Mouse (Mus musculus) embryonic facial prominence, embryonic 13.5 days (tissue): ENCODE results near the gene Hibadh. TPM values are rescaled to one million over a fixed set of nuclear protein-coding genes. Genes with fewer than 3 reads are reported as not detected.

Experiments
- ATAC-seq: fragments of 200-750 bp; cut with Nextera tagmentation; 2 replicates; pipeline ENCODE4 v1.8.0; 2017; ENCODE audit warnings: low read depth; ENCODE audit not compliant: insufficient number of reproducible peaks, insufficient read depth, low FRiP score, low TSS enrichment
- H3K27ac ChIP-seq: fragments of 300-500 bp; sonication (generic); 2 replicates; pipeline ENCODE4 v1.5.1; 2015; ENCODE audit warnings: moderate library complexity, mild to moderate bottlenecking, inconsistent platforms
- H3K27me3 ChIP-seq: fragments of 300-500 bp; sonication (generic); 2 replicates; pipeline ENCODE4 v1.6.1; 2015; ENCODE audit warnings: mild to moderate bottlenecking, inconsistent platforms
- H3K36me3 ChIP-seq: fragments of 300-500 bp; sonication (generic); 2 replicates; pipeline ENCODE4 v1.6.1; 2015; ENCODE audit warnings: mild to moderate bottlenecking, inconsistent platforms
- H3K4me1 ChIP-seq: fragments of 300-500 bp; sonication (generic); 2 replicates; pipeline ENCODE4 v1.6.1; 2015; ENCODE audit warnings: inconsistent platforms
- H3K4me2 ChIP-seq: fragments of 300-500 bp; sonication (generic); 2 replicates; pipeline ENCODE4 v1.6.1; 2015; ENCODE audit warnings: moderate library complexity, mild to moderate bottlenecking, inconsistent platforms
- H3K4me3 ChIP-seq: fragments of 300-500 bp; sonication (generic); 2 replicates; pipeline ENCODE4 v1.5.1; 2015; ENCODE audit warnings: mild to moderate bottlenecking, inconsistent platforms
- H3K9ac ChIP-seq: fragments of 300-500 bp; sonication (generic); 2 replicates; pipeline ENCODE4 v1.6.1; 2015; ENCODE audit warnings: mild to moderate bottlenecking, inconsistent platforms
- H3K9me3 ChIP-seq: fragments of 300-500 bp; sonication (generic); 2 replicates; pipeline ENCODE4 v1.6.1; 2016; ENCODE audit warnings: inconsistent platforms
- WGBS: fragments of 180-500 bp; shearing (Covaris S2); methylation state at CpG from one replicate; pipeline ENCODE4 v1.1.7; 2015; ENCODE audit warnings: mixed read lengths; 5-methylcytosine and 5-hydroxymethylcytosine counted together
- polyA plus RNA-seq: library from polyadenylated mRNA; unstranded; fragments of >200 nt; fragmentation: Nextera tagmentation; extraction: Ambion mirVana; gene quantifications from 2 replicates; pipeline ENCODE4 v1.2.1, GENCODE M21; 2015

Gene Hibadh
- polyA plus RNA-seq, 1 experiment from 2014 or later, result 80.4 TPM

DNA sequence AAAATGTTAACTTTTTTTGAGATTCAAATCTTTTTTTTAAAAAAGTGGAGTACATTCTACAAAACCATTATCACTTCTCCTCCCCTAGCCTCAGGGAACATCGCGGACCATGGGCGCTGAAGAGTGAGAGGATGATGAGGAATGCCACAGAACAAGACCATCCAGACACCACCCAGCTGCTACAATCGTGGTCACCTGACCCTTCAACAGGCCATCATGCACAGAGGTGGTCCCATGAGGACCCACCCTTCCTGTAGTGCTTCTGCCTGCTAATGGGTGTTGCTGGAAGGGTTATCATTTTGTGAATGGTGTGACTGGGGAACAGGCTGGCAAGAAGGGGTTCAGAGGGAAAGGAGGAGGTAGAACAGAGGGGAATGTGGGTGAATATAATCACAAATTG lies 2.9 kb downstream of the Hibadh start:
- Histone ChIP-seq H3K36me3 (no peaks in the 10 kb centered on the region), H3K27ac (no peak overlapping the region), H3K4me2 (no peak overlapping the region), H3K4me1 (peaks cover 13% of the 10 kb centered on the region), H3K27me3 (no peaks in the 10 kb centered on the region), H3K4me3 (no peak overlapping the region), H3K9ac (no peak overlapping the region), H3K9me3 (no peaks in the 10 kb centered on the region)
- ATAC-seq, result no peak
- 78% methylated on average over 4 of the region's 4 CpGs for WGBS

DNA sequence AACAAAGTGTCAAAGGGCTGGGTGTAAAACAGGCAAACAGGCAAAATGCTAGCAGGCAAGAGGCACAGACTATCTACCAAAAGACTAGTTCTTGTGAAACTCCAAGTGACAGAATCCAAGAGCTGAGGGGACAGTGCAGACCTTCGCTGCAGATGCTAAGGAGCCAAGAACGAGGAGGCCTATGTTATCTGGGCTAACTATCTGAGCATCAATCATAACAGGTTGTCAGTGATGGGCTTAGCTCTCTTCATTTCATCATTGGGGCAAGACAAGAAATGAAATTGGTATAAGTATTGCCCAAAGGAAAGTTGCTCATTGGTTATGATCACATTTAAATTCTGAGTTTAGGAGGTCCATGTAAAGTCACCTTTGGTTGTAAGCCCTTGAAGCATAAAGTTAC lies 4.8 kb downstream of the Hibadh start:
- no peak overlapping the region for H3K4me2 ChIP-seq
- no peaks in the 10 kb centered on the region for H3K36me3 ChIP-seq
- ATAC-seq, result no peak
- no peaks in the 10 kb centered on the region for H3K27me3 ChIP-seq
- no peaks in the 10 kb centered on the region for H3K9me3 ChIP-seq
- no peak overlapping the region for H3K9ac ChIP-seq
- H3K4me3 ChIP-seq, result no peak overlapping the region
- H3K27ac ChIP-seq, result no peak overlapping the region
- peaks cover 13% of the 10 kb centered on the region for H3K4me1 ChIP-seq
- 77% methylated on average over 2 of the region's 2 CpGs for WGBS

DNA sequence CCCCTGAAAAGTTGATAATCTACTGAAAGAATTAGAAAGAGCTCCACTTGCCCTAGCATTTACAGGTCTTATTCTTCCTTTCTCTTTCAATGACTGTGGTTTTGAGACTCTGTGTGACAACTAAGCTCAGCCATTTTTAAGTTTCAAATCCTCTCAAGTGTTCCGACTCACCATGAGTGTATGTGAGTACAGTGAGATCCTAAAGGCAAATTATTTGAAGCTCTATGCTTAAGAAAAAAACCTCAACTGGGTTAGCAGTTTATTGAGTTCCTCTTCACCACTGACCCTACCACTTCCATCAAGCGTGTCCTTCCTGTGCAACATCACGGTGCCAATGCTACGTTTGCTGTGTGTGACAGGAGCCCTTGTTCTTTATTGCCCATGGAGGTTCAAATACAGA lies 9.6 kb downstream of the Hibadh start:
- H3K4me1 ChIP-seq, result no peaks in the 10 kb centered on the region
- no peak overlapping the region for H3K4me2 ChIP-seq
- no peaks in the 10 kb centered on the region for H3K9me3 ChIP-seq
- H3K27me3 ChIP-seq, result no peaks in the 10 kb centered on the region
- 89% methylated on average over 4 of the region's 4 CpGs for WGBS
- no peak overlapping the region for H3K27ac ChIP-seq
- H3K4me3 ChIP-seq, result no peak overlapping the region
- no peak for ATAC-seq
- H3K9ac ChIP-seq, result no peak overlapping the region
- H3K36me3 ChIP-seq, result peaks cover 5% of the 10 kb centered on the region

DNA sequence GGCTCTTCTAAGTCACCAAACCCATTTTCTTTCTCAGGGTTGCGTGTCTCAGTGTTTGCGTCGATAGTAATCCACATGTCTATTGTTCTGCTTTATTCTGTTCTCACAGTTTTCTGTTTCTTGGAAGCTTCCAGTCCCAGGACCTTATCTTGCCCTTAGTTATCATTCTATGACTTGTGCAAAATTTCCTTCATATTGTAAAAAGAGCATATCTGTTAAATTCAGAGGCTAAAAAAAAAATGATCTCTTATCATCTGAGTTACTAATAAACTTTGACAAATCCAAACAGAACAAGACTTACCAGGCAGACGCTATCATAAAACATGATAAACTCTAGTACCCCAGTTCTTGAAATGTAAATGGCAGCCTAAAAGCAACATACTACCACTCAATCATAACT lies 11.0 kb downstream of the Hibadh start:
- H3K36me3 ChIP-seq, result peaks cover 8% of the 10 kb centered on the region
- ATAC-seq, result no peak
- no peak overlapping the region for H3K4me3 ChIP-seq
- H3K9me3 ChIP-seq, result no peaks in the 10 kb centered on the region
- H3K27me3 ChIP-seq, result no peaks in the 10 kb centered on the region
- no peaks in the 10 kb centered on the region for H3K4me1 ChIP-seq
- 96% methylated on average over 4 of the region's 4 CpGs for WGBS
- H3K9ac ChIP-seq, result no peak overlapping the region
- no peak overlapping the region for H3K27ac ChIP-seq
- no peak overlapping the region for H3K4me2 ChIP-seq

DNA sequence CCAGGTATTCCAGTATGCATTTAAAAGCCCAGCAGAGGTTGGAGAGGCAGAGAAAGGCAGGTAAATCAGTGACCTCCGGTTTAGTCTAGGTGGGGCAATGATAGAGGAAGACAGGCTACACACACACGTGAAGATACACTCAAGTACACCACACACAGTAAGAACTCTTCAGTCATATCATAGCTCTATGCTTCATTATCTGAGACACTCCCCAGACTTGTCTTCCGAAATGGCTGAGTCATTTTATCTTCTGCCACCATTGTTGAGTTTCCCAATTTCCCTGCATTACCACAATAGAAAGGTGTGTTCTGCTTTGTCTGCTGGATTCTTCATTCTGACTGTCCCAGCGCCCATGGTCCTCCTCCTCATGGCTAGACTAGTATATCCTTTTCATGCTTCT lies 13.5 kb downstream of the Hibadh start:
- Histone ChIP-seq H3K27me3 (no peaks in the 10 kb centered on the region), H3K9ac (no peak overlapping the region), H3K9me3 (no peaks in the 10 kb centered on the region), H3K36me3 (peaks cover 12% of the 10 kb centered on the region), H3K27ac (no peak overlapping the region), H3K4me1 (no peaks in the 10 kb centered on the region), H3K4me2 (no peak overlapping the region), H3K4me3 (no peak overlapping the region)
- 86% methylated on average over 4 of the region's 4 CpGs for WGBS
- no peak for ATAC-seq

DNA sequence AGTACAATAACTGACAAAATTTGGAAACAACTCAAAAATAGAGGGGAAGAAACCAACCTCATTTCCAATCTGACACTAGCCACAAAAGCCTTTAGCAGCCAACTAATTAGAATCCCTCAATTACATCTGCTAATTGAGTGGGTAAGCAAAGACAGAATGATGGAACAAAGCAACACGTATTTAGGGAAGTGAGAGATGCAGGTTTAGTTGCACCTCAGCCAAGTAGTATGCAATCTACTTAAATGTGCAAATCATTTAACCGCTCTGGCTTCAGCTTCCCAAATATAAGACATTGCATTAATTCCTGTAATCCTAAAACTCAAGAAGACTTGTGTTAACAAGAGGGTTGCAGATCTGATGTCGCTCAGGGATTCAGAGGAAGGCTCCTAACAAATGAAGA lies 16.4 kb downstream of the Hibadh start:
- Histone ChIP-seq H3K4me3 (no peak overlapping the region), H3K27ac (no peak overlapping the region), H3K4me2 (no peak overlapping the region), H3K9me3 (no peaks in the 10 kb centered on the region), H3K36me3 (peaks cover 15% of the 10 kb centered on the region), H3K4me1 (no peaks in the 10 kb centered on the region), H3K27me3 (no peaks in the 10 kb centered on the region), H3K9ac (no peak overlapping the region)
- WGBS, result 94% methylated on average over 3 of the region's 3 CpGs
- no peak for ATAC-seq

DNA sequence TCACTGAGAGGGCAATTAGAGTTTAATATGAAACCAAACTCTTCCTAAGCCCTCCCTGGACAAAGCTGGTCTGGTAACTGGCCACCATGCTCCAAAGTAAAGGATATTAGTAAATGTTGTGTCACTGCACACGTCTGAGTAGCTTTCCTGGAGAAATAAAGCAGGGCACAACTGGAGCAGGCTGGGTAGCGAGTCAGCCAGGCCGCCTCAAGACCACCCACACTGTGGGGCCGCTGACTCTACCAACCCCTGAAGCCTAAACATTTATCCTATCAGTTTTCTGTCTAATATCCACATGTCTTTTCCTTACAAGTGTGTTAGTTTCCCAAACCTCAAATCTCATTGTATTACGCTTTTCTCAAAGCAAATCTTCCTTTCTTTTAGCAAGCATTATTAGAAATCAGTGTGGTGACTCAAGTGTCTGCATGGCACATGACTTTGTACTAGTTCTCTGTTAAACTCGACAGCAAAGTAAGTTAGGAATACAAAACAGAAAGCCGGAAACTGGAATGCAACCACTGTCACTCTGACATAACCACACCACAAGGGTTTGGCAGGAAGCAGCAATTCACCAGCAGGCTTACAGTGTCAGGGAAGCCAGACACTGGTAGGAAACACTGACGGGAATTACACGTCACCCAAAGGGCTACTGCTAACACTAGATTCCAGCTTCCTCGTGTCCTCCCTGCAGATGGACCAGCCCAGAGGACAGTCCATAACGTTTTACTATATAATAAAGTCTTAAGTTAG lies 18.3 kb downstream of the Hibadh start:
- no peak overlapping the region for H3K4me2 ChIP-seq
- no peak overlapping the region; the same call in 1 of the 2 replicates for H3K27ac ChIP-seq
- no peak overlapping the region for H3K4me3 ChIP-seq
- ATAC-seq, result no peak
- peaks cover 20% of the 10 kb centered on the region for H3K36me3 ChIP-seq
- H3K9me3 ChIP-seq, result no peaks in the 10 kb centered on the region
- WGBS, result 60% methylated on average over 11 of the region's 11 CpGs
- no peaks in the 10 kb centered on the region for H3K4me1 ChIP-seq
- H3K9ac ChIP-seq, result no peak overlapping the region
- H3K27me3 ChIP-seq, result no peaks in the 10 kb centered on the region

DNA sequence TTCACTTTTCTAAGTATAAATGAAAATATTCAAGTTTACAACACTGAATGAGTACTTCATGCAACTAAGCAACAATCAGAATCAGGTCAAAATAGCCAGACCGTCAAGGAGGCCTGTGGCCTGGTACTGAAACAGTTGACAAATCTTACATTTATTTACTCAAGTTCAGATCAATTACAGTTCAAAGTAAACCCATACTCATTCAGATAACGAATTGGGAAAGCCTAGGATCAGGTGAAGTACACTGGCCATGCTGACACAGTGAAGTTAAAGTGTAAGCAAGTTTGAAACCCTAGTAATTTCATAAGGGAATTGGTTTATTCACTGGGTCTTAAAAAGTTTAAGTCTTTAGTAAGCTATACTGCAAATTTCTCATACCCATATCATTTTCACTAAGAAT lies 20.1 kb downstream of the Hibadh start:
- 81% methylated on average over 2 of the region's 2 CpGs for WGBS

DNA sequence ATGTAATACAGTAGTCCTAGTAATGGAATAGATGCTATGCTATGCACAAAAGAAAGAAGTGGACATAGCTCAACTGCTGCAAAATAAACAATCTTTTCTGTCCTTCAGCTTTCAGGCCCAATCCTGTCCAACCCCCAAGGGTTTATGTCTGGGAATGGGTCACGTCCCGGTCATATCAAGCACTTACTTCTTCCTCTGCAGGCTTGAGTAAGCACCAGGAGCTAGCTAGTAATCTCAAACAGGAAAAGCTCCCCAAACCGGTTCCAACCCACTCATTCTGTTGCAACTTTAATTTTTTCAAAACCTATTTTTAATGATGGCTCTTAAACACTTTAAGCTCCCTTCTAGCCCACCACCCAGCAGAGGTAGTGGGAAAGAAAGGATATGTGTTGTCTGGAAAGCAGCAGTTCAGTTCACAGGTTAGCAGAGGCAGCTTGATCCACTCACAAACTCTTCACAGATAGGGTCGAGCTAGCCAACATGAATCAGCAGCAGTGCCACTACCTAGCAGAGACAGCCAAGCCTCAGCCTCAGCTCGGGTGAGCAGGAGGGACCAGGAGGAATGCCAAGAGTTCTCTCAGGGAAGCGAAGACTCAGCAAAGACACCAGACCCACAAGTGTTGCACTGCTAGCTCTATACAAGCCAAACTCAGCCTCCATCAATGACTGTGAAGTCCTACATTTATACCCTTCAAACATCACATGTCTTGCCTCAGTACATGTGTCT lies 30.4 kb downstream of the Hibadh start:
- ATAC-seq, result no peak
- Histone ChIP-seq H3K4me3 (no peak overlapping the region), H3K4me2 (no peak overlapping the region), H3K27ac (peak overlapping the region; percentile 57; the same call in 1 of the 2 replicates), H3K36me3 (peaks cover 3% of the 10 kb centered on the region; the same call in 1 of the 2 replicates), H3K9me3 (no peaks in the 10 kb centered on the region), H3K4me1 (no peaks in the 10 kb centered on the region), H3K9ac (no peak overlapping the region), H3K27me3 (no peaks in the 10 kb centered on the region)
- WGBS, result 76% methylated on average over 6 of the region's 6 CpGs

More for the DNA sequence above, 20.1 kb downstream of the Hibadh start:
- no peak overlapping the region for H3K4me3 ChIP-seq
- H3K9me3 ChIP-seq, result no peaks in the 10 kb centered on the region
- H3K4me2 ChIP-seq, result no peak overlapping the region
- ATAC-seq, result no peak
- H3K27me3 ChIP-seq, result no peaks in the 10 kb centered on the region
- H3K9ac ChIP-seq, result no peak overlapping the region
- H3K36me3 ChIP-seq, result peaks cover 15% of the 10 kb centered on the region
- H3K4me1 ChIP-seq, result no peaks in the 10 kb centered on the region
- no peak overlapping the region for H3K27ac ChIP-seq

DNA sequence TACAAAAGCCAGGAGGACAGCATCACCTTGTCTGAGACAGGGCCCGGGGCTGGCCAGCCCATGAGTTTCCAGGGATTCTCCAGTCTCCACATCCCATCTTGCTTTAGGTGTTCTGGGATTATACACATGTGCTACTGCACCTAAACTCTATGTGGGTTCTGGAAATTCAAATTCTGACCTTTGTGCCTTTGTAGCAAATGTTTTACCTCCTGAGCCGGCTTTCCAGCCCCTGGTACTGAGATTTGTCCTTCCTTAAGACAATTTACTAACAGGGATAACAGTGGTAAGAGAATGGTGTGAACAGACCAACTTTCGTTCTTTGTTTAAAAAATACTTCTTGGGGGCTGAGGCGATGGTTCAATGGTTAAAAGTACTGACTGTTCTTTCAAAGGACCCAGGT lies 32.1 kb downstream of the Hibadh start:
- no peaks in the 10 kb centered on the region for H3K4me1 ChIP-seq
- H3K9ac ChIP-seq, result no peak overlapping the region
- H3K4me3 ChIP-seq, result no peak overlapping the region
- H3K9me3 ChIP-seq, result no peaks in the 10 kb centered on the region
- no peak overlapping the region for H3K4me2 ChIP-seq
- peaks cover 3% of the 10 kb centered on the region; the same call in 1 of the 2 replicates for H3K36me3 ChIP-seq
- ATAC-seq, result no peak
- H3K27me3 ChIP-seq, result no peaks in the 10 kb centered on the region
- no peak overlapping the region for H3K27ac ChIP-seq
- 94% methylated on average over 4 of the region's 4 CpGs for WGBS

DNA sequence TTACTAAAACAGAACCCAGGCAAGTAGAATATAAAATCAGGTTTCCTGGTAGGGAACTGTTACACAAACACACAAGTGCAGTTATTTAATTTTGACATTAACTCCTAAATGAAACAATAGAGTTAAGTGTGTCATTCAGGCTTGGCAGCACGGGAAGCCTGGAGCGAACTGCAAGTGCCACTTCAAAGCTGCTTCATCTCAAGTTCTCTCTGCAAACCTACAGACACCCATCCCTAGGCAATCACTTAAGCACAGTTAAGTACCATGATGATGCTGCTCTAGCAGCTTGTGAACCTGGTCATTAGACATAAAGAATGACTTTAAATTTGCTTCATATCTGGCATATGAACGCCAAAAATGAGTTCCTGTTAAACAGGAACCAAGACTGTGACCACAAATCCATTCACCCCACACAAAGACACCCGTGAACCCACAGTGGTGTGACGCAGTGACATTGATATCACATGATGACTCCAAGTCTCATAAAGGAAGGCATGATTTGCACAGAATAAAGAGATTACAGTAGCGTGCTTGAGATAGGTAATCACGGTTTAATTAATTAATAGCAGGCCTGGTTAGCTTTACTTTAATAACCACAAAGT lies 33.3 kb downstream of the Hibadh start:
- Histone ChIP-seq H3K27me3 (no peaks in the 10 kb centered on the region), H3K4me3 (no peak overlapping the region), H3K4me1 (no peaks in the 10 kb centered on the region), H3K4me2 (no peak overlapping the region), H3K9ac (no peak overlapping the region), H3K27ac (no peak overlapping the region), H3K36me3 (peaks cover 3% of the 10 kb centered on the region; the same call in 1 of the 2 replicates), H3K9me3 (no peaks in the 10 kb centered on the region)
- no peak for ATAC-seq
- 81% methylated on average over 7 of the region's 7 CpGs for WGBS
